Mouse (Mus musculus) stomach, embryonic 14.5 days (tissue): Measurements from ENCODE around the gene Trmt112. TPM values are rescaled to one million over a fixed set of nuclear protein-coding genes. Genes with fewer than 3 reads are reported as not detected.
A peak's percentile ranks its signal among the peaks of the same experiment; 100 is the strongest.

ENCODE experiments used
- ATAC-seq: fragments of 200-750 bp; cut with Nextera tagmentation; 2 replicates; pipeline ENCODE4 v1.8.0; 2017; ENCODE audit warnings: low read depth, moderate TSS enrichment; ENCODE audit not compliant: insufficient number of reproducible peaks, insufficient read depth, low FRiP score
- H3K27ac ChIP-seq: fragments of 300-500 bp; sonication (generic); 2 replicates; pipeline ENCODE4 v1.5.1; 2014; ENCODE audit warnings: mild to moderate bottlenecking, low read length, moderate library complexity, mixed read lengths
- H3K27me3 ChIP-seq: fragments of 300-500 bp; sonication (generic); 2 replicates; pipeline ENCODE4 v1.6.1; 2014; ENCODE audit warnings: low read length, control low read depth, mixed read lengths; ENCODE audit not compliant: control insufficient read depth, insufficient read depth
- H3K36me3 ChIP-seq: fragments of 300-500 bp; sonication (generic); 2 replicates; pipeline ENCODE4 v1.6.1; 2014; ENCODE audit warnings: mild to moderate bottlenecking, control low read depth, low read length, moderate library complexity, mixed read lengths; ENCODE audit not compliant: control insufficient read depth, insufficient read depth
- H3K4me1 ChIP-seq: fragments of 300-500 bp; sonication (generic); 2 replicates; pipeline ENCODE4 v1.6.1; 2014; ENCODE audit warnings: low read length, control low read depth, mixed read lengths; ENCODE audit not compliant: control insufficient read depth, insufficient read depth
- H3K4me2 ChIP-seq: fragments of 300-500 bp; sonication (generic); replicated peaks from 2 replicates; pipeline ENCODE4 v1.6.1; 2014; ENCODE audit warnings: low read depth, low read length, control low read depth
- H3K4me3 ChIP-seq: fragments of 300-500 bp; sonication (generic); 2 replicates; pipeline ENCODE4 v1.5.1; 2014; ENCODE audit warnings: low read depth, low read length, control low read depth
- H3K9ac ChIP-seq: fragments of 300-500 bp; sonication (generic); replicated peaks from 2 replicates; pipeline ENCODE4 v1.6.1; 2014; ENCODE audit warnings: low read depth, mild to moderate bottlenecking, control low read depth, low read length, moderate library complexity, mixed read lengths
- H3K9me3 ChIP-seq: fragments of 300-500 bp; sonication (generic); 2 replicates; pipeline ENCODE4 v1.6.1; 2016; ENCODE audit warnings: low read depth, low read length, control low read depth; ENCODE audit not compliant: control insufficient read depth
- WGBS: fragments of 180-500 bp; shearing (Covaris S2); extraction: QIAGEN DNeasy Blood & Tissue Kit; methylation state at CpG from one replicate; pipeline ENCODE4 v1.1.7; 2014; 5-methylcytosine and 5-hydroxymethylcytosine counted together
- polyA plus RNA-seq: library from polyadenylated mRNA; unstranded; fragments of >200 nt; fragmentation: Nextera tagmentation; extraction: Ambion mirVana; gene quantifications from 2 replicates; pipeline ENCODE4 v1.2.1, GENCODE M21; 2014

Gene Trmt112
- polyA plus RNA-seq, 1 experiment from 2014 or later, result 158 TPM

DNA sequence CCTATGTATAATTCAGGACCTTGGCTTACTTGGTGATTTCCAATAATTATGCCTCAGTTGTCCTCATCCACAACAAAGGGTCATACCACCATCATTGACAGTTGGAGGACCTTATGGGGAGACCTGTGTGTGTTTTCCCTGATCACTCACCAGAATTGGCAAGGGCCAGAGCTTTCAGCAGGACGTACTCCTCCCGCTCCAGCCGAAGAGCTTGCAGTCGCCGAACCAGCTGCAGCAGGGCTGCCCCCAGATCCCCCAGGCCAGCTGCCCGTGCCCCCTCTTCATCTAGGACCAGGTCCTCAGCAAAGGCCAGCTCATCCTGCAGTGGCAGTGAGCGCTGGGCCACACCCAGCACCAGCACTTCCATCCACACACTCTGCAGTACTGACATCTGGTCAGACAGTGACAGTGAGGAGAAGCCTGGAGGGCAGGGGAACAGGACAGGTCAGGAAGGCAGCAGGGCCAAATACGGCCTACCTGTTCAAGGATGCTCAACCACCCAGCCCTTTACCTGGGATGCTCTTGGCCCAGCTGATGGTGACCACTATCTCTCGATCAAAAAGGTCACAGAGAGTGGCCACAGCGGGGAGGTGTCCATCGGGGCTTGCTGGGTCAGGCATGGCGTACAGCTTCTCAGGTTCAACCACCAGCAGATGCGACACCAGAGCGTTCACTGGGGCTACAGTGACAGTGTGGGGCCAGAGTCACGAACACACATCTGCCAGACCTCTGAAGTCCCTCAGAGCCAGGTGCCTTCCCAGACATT lies 2.9 kb downstream of the Trmt112 start:
- H3K4me3 ChIP-seq, result no peak overlapping the region
- no peak overlapping the region for H3K27ac ChIP-seq
- no peak overlapping the region for H3K4me2 ChIP-seq
- peaks cover 20% of the 10 kb centered on the region; the same call in 1 of the 2 replicates for H3K4me1 ChIP-seq
- peaks cover 24% of the 10 kb centered on the region for H3K36me3 ChIP-seq
- H3K27me3 ChIP-seq, result no peaks in the 10 kb centered on the region
- 88% methylated on average over 15 of the region's 15 CpGs for WGBS
- no peaks in the 10 kb centered on the region for H3K9me3 ChIP-seq
- no peak overlapping the region for H3K9ac ChIP-seq
- ATAC-seq, result no peak

DNA sequence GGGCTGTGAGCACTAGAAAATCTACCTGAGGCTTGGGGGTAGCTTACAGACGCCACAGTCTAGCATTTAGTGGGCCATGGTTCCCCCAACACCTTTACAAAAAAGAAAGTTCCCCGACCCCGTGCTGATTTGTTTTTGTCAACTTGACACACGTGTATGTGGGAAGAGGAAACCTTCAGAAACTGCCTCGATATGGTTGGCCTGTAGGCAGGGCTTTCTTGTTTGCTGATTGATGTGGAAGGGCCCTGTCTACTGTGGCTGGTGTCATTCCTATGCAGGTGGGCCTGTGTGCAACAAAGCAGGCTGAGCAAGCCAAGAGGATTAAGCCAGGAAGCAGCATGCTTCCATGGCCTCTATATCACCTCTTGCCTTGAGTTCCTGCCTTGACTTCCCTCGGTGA lies 3.5 kb downstream of the Trmt112 start:
- WGBS, result 76% methylated on average over 6 of the region's 6 CpGs
- no peak for ATAC-seq
- no peak overlapping the region for H3K4me3 ChIP-seq
- no peak overlapping the region for H3K27ac ChIP-seq
- peaks cover 24% of the 10 kb centered on the region for H3K36me3 ChIP-seq
- H3K9me3 ChIP-seq, result no peaks in the 10 kb centered on the region
- no peak overlapping the region for H3K4me2 ChIP-seq
- no peak overlapping the region for H3K9ac ChIP-seq
- H3K27me3 ChIP-seq, result no peaks in the 10 kb centered on the region
- H3K4me1 ChIP-seq, result peaks cover 13% of the 10 kb centered on the region; the same call in 1 of the 2 replicates

DNA sequence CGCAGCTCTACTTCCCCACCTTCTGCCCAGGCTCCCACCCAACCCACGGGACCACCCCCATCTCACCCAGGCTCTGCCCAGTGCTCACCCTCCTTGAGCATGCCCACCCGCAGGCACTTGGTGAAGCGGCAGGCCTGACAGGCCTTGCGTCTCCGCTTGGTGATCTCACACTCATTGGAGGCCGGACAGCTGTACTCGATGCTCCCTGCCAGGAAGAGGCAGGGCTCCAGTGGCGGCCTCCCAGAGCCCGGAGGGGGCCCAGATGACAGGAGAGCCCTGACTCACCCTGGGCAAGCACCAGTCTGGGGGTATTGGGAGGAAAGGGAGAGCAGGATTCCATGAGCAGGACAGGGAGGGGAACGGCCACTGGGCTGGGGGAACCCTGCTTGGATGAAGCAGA lies 4.5 kb downstream of the Trmt112 start:
- H3K9me3 ChIP-seq, result no peaks in the 10 kb centered on the region
- peaks cover 24% of the 10 kb centered on the region for H3K36me3 ChIP-seq
- no peak overlapping the region for H3K4me3 ChIP-seq
- no peaks in the 10 kb centered on the region for H3K27me3 ChIP-seq
- ATAC-seq, result no peak
- H3K27ac ChIP-seq, result no peak overlapping the region
- H3K9ac ChIP-seq, result no peak overlapping the region
- 83% methylated on average over 11 of the region's 11 CpGs for WGBS
- H3K4me1 ChIP-seq, result peaks cover 7% of the 10 kb centered on the region; the same call in 1 of the 2 replicates
- H3K4me2 ChIP-seq, result no peak overlapping the region

DNA sequence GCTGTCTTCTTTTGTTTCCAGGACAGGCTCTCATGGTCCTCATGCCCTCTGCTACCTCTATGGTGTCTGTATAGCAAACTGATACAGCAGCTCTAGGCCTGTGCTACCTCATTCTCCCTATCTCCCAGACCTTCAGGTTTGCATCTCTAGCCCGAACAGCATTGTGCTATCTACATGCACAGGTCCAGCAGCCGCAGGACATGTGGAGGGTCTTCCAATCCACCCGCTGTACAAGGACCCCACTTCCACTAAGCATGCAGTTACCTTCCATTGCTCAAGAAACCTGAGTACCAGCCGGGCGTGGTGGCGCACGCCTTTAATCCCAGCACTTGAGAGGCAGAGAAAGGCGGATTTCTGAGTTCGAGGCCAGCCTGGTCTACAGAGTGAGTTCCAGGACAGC lies 5.0 kb downstream of the Trmt112 start:
- Histone ChIP-seq H3K27me3 (no peaks in the 10 kb centered on the region), H3K27ac (no peak overlapping the region), H3K4me3 (no peak overlapping the region), H3K4me1 (peaks cover 7% of the 10 kb centered on the region; the same call in 1 of the 2 replicates), H3K4me2 (no peak overlapping the region), H3K36me3 (peaks cover 24% of the 10 kb centered on the region), H3K9ac (no peak overlapping the region), H3K9me3 (no peaks in the 10 kb centered on the region)
- WGBS, result 90% methylated on average over 9 of the region's 9 CpGs
- no peak for ATAC-seq

DNA sequence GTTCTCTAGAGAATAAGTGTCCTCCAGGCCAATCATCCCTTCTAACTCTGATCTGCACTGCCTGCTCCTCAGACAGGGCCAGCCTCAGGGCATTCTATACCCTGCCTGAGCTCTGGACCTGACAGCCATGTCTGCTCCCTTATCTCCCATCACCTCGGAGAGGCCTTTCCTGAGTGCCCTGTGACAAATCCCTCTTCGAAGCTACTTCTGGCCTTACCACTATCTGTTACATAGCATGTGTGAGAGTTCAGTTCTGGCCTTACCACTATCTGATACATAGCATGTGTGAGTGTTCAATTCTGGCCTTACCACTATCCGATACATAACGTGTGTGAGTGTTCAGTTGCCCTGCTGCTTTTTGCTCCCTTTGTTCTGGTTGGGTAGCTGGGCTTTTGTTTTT lies 5.8 kb downstream of the Trmt112 start:
- no peaks in the 10 kb centered on the region for H3K27me3 ChIP-seq
- H3K36me3 ChIP-seq, result peaks cover 24% of the 10 kb centered on the region
- H3K4me3 ChIP-seq, result no peak overlapping the region
- 83% methylated on average over 4 of the region's 4 CpGs for WGBS
- H3K4me2 ChIP-seq, result no peak overlapping the region
- ATAC-seq, result no peak
- no peak overlapping the region for H3K9ac ChIP-seq
- H3K4me1 ChIP-seq, result peaks cover 12% of the 10 kb centered on the region
- no peaks in the 10 kb centered on the region for H3K9me3 ChIP-seq
- no peak overlapping the region for H3K27ac ChIP-seq

DNA sequence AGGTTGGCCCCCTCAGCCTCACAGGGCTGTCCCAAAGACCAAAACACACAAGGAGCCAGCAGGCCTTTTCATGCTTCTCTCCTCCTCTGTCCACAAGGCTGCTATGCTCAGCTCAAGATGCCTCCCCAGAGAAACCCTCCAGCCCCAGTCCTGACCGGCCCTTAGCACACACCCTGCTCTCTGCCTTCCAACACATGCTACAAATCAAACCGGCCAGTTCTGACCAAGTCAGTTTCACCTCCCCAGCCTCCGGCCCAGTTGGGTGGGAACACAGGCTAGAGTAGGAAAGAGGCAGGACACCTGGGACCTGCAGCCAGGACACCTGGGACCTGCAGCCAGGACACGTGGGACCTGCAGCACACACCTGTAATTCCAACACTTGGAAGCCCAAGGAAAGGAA lies 7.0 kb downstream of the Trmt112 start:
- no peak overlapping the region for H3K27ac ChIP-seq
- WGBS, result 72% methylated on average over 4 of the region's 4 CpGs
- H3K9me3 ChIP-seq, result no peaks in the 10 kb centered on the region
- no peak overlapping the region for H3K4me2 ChIP-seq
- ATAC-seq, result no peak
- H3K9ac ChIP-seq, result 0 out of 2 replicates have a peak overlapping the region, but pooled peaks have one; percentile 6
- H3K4me1 ChIP-seq, result peaks cover 12% of the 10 kb centered on the region
- peaks cover 19% of the 10 kb centered on the region for H3K36me3 ChIP-seq
- H3K27me3 ChIP-seq, result no peaks in the 10 kb centered on the region
- H3K4me3 ChIP-seq, result no peak overlapping the region

DNA sequence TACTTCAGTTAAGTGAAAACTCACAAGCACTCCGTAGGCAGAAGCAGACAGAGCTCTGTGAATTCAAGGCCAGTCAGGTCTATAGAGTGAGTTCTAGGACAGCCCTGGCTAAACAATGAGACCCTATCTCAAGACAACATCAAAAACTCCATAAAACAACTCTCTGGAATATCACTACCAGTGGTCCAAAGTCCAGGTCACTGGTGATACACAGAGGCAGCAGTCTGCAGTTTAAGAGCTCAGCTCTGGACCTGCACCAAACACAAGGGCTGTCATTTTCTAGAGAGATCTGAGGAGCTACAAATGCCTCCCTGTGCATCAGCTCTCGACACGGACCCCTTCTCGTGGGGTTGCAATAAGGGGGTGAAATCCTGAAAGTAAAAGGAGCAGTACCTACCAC lies 8.8 kb downstream of the Trmt112 start:
- no peak overlapping the region for H3K4me2 ChIP-seq
- no peak for ATAC-seq
- no peak overlapping the region for H3K4me3 ChIP-seq
- H3K27me3 ChIP-seq, result no peaks in the 10 kb centered on the region
- H3K36me3 ChIP-seq, result peaks cover 1% of the 10 kb centered on the region; the same call in 1 of the 2 replicates
- 84% methylated on average over 4 of the region's 4 CpGs for WGBS
- 0 out of 2 replicates have a peak overlapping the region, but pooled peaks have one; percentile 21 for H3K27ac ChIP-seq
- peaks cover 12% of the 10 kb centered on the region for H3K4me1 ChIP-seq
- no peak overlapping the region for H3K9ac ChIP-seq
- H3K9me3 ChIP-seq, result no peaks in the 10 kb centered on the region

DNA sequence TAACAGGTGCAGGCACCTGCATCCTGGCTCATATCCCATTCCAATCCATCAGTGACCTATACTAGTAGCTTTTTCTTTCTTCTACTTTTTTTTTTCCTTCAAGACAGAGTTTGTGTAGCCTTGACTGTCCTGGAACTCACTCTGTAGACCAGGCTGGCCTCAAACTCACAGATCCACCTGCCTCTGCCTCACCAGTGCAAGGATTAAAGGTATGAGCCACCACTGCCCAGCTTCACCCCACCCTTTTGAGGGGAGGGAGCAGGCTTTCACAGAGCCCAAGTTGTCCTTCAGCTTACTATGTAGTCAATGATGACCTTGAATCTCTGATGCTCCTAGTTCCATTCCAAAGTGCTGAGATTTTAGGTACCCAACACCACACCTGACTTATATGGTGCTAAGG lies 9.9 kb downstream of the Trmt112 start:
- no peak overlapping the region for H3K4me2 ChIP-seq
- H3K4me1 ChIP-seq, result peaks cover 12% of the 10 kb centered on the region
- H3K4me3 ChIP-seq, result no peak overlapping the region
- ATAC-seq, result no peak
- H3K27me3 ChIP-seq, result no peaks in the 10 kb centered on the region
- H3K36me3 ChIP-seq, result no peaks in the 10 kb centered on the region
- no peak overlapping the region for H3K9ac ChIP-seq
- no peaks in the 10 kb centered on the region for H3K9me3 ChIP-seq
- H3K27ac ChIP-seq, result no peak overlapping the region
